Mouse (Mus musculus) v-Abl transformed pro-B cells (cell line): Measurements from ENCODE around the gene Gm6583.

ENCODE experiments used
- in situ Hi-C, 2 experiments: fragments of 400-800 bp; cut with MboI; formaldehyde crosslinking; loops; one replicate each; pipeline ENCODE4 v1.15.1; 2025; ENCODE audit not compliant: unreplicated experiment in 2 of 2

Gene Gm6583

GRCm38 (mm10) chr5:112369326-112369725 is 13.5 kb upstream of the Gm6583 start:
- in situ Hi-C loops: loop anchor here (5.0 to 25.0 kb wide), 2 partner anchors 58 to 982 kb away; no protein-coding TSS in a partner anchor

- in situ Hi-C loops: loop anchor here (5.0 to 25.0 kb wide), 2 partner anchors 59 to 981 kb away; no protein-coding TSS in a partner anchor
These were observed 12.8 kb upstream of the Gm6583 start for GRCm38 (mm10) chr5:112368666-112369065.

- in situ Hi-C loops: loop anchor here (5.0 to 25.0 kb wide), 2 partner anchors 59 to 981 kb away; no protein-coding TSS in a partner anchor
These were observed 12.1 kb upstream of the Gm6583 start for GRCm38 (mm10) chr5:112367929-112368328.

GRCm38 (mm10) chr5:112367338-112367737 is 11.5 kb upstream of the Gm6583 start:
- in situ Hi-C loops: loop anchor here (5.0 to 25.0 kb wide), 2 partner anchors 60 to 980 kb away; no protein-coding TSS in a partner anchor

- in situ Hi-C loops: loop anchor here (5.0 to 25.0 kb wide), 2 partner anchors 60 to 980 kb away; no protein-coding TSS in a partner anchor
These were observed 11.0 kb upstream of the Gm6583 start for GRCm38 (mm10) chr5:112366879-112367278.

- in situ Hi-C loops: loop anchor here in 1 of 2 experiments (25.0 kb wide), 1 partner anchor 977 kb away; no protein-coding TSS in a partner anchor
These were observed 8.5 kb upstream of the Gm6583 start for GRCm38 (mm10) chr5:112364184-112364797.

- in situ Hi-C loops: loop anchor here in 1 of 2 experiments (25.0 kb wide), 1 partner anchor 973 kb away; no protein-coding TSS in a partner anchor
These were observed 4.2 kb upstream of the Gm6583 start for GRCm38 (mm10) chr5:112360077-112360476.

GRCm38 (mm10) chr5:112359520-112359919 is 3.7 kb upstream of the Gm6583 start:
- in situ Hi-C loops: loop anchor here in 1 of 2 experiments (25.0 kb wide), 1 partner anchor 972 kb away; no protein-coding TSS in a partner anchor

GRCm38 (mm10) chr5:112356322-112356721 is 489 bp upstream of the Gm6583 start:
- in situ Hi-C loops: loop anchor here in 1 of 2 experiments (25.0 kb wide), 1 partner anchor 969 kb away; no protein-coding TSS in a partner anchor

GRCm38 (mm10) chr5:112355493-112355892 is 340 bp downstream of the Gm6583 start:
- in situ Hi-C loops: loop anchor here in 1 of 2 experiments (25.0 kb wide), 1 partner anchor 968 kb away; no protein-coding TSS in a partner anchor

- in situ Hi-C loops: loop anchor here (10.0 to 25.0 kb wide), 2 partner anchors 76 to 1012 kb away; partner anchors contain the start of gene Pitpnb (in 1 of the 2)
These were observed 6.7 kb downstream of the Gm6583 start for GRCm38 (mm10) chr5:112349169-112349568.

- in situ Hi-C loops: loop anchor here (10.0 to 25.0 kb wide), 2 partner anchors 78 to 1009 kb away; partner anchors contain the start of gene Pitpnb (in 1 of the 2)
These were observed 9.4 kb downstream of the Gm6583 start for GRCm38 (mm10) chr5:112346211-112346965.

GRCm38 (mm10) chr5:112344092-112344960 is 11.5 kb downstream of the Gm6583 start:
- in situ Hi-C loops: loop anchor here (10.0 to 25.0 kb wide), 2 partner anchors 80 to 1007 kb away; partner anchors contain the start of gene Pitpnb (in 1 of the 2)

- in situ Hi-C loops: loop anchor here (10.0 to 25.0 kb wide), 2 partner anchors 82 to 1006 kb away; partner anchors contain the start of gene Pitpnb (in 1 of the 2)
These were observed 12.6 kb downstream of the Gm6583 start for GRCm38 (mm10) chr5:112343205-112343595.

GRCm38 (mm10) chr5:112342463-112343204 is 13.2 kb downstream of the Gm6583 start, which contains the start of the genes Srrd and Hps4:
Srrd (minus strand) TSS chr5:112343040.
Hps4 (plus strand) TSS chr5:112343083.
- in situ Hi-C loops: loop anchor here (10.0 to 25.0 kb wide), 2 partner anchors 82 to 1005 kb away; partner anchors contain the start of gene Pitpnb (in 1 of the 2)

- in situ Hi-C loops: loop anchor here (5.0 to 25.0 kb wide), 3 partner anchors 97 to 1396 kb away; partner anchors contain the start of genes Ficd (in 1 of the 2) and Pitpnb (in 1 of the 2)
These were observed 16.6 kb downstream of the Gm6583 start for GRCm38 (mm10) chr5:112339215-112339614.

GRCm38 (mm10) chr5:112337004-112337403 is 18.8 kb downstream of the Gm6583 start:
- in situ Hi-C loops: loop anchor here (5.0 to 25.0 kb wide), 3 partner anchors 95 to 1398 kb away; partner anchors contain the start of genes Ficd (in 1 of the 2) and Pitpnb (in 1 of the 2)

- in situ Hi-C loops: loop anchor here (5.0 to 25.0 kb wide), 3 partner anchors 93 to 1399 kb away; partner anchors contain the start of genes Ficd (in 1 of the 2) and Pitpnb (in 1 of the 2)
These were observed 20.4 kb downstream of the Gm6583 start for GRCm38 (mm10) chr5:112335473-112335872.
